Mouse (Mus musculus) kidney, adult 2 months (tissue): ENCODE results near the gene Dgkg. TPM values are rescaled to one million over a fixed set of nuclear protein-coding genes. Genes with fewer than 3 reads are reported as not detected.

Experiments used
- DNase-seq: peaks from one replicate; pipeline ENCODE4 v3.0.0; 2021
- H3K27ac ChIP-seq: fragments of 200-500 bp; 2 replicates; pipeline ENCODE4 v1.5.1; 2012; ENCODE audit warnings: low read depth, low read length, control low read depth, inconsistent platforms; ENCODE audit not compliant: insufficient read depth
- H3K27me3 ChIP-seq: fragments of 200-500 bp; replicated peaks from 2 replicates; pipeline ENCODE4 v1.6.1; 2012; ENCODE audit warnings: mild to moderate bottlenecking, moderate library complexity, low read length, inconsistent platforms; ENCODE audit not compliant: control insufficient read depth, insufficient read depth
- H3K36me3 ChIP-seq: fragments of 200-500 bp; 2 replicates; pipeline ENCODE4 v1.6.1; 2012; ENCODE audit warnings: mild to moderate bottlenecking, moderate library complexity, low read length, inconsistent platforms; ENCODE audit not compliant: control insufficient read depth, insufficient read depth
- H3K4me1 ChIP-seq: fragments of 200-500 bp; 2 replicates; pipeline ENCODE4 v1.6.1; 2011; ENCODE audit warnings: low read length; ENCODE audit not compliant: control insufficient read depth, insufficient read depth
- H3K4me3 ChIP-seq: fragments of 200-500 bp; 2 replicates; pipeline ENCODE4 v1.5.1; 2011; ENCODE audit warnings: mild to moderate bottlenecking, low read depth, low read length, control low read depth; ENCODE audit not compliant: insufficient read depth
- CTCF ChIP-seq: fragments of 200-500 bp; conservative IDR thresholded peaks from 2 replicates; pipeline ENCODE4 v1.5.1; 2011; ENCODE audit warnings: low read depth, mild to moderate bottlenecking, control low read depth, low read length, moderate library complexity, mixed read lengths; ENCODE audit not compliant: insufficient read depth, insufficient read length
- POLR2A ChIP-seq: fragments of 200-500 bp; IDR thresholded peaks from one replicate; pipeline ENCODE4 v1.6.1; 2011; ENCODE audit warnings: low read depth, low read length, control low read depth
- WGBS: fragments of 180-500 bp; shearing (Covaris S2); methylation state at CpG from one replicate; pipeline ENCODE4 v1.1.7; 2018; 5-methylcytosine and 5-hydroxymethylcytosine counted together
- polyA plus RNA-seq: library from polyadenylated mRNA; depleted of rRNA; stranded (reverse); fragments of >200 nt; gene quantifications from 2 replicates; pipeline ENCODE4 v1.2.3, GENCODE M21; 2012

Gene Dgkg
- polyA plus RNA-seq, 1 experiment = 1.2 TPM

GRCm38 (mm10) chr16:22629900-22630299 is 27.1 kb downstream of the Dgkg start:
- WGBS = 81% methylated on average over 4 of the region's 4 CpGs
- H3K27me3 ChIP-seq = no peaks in the 10 kb centered on the region
- no peak overlapping the region for H3K27ac ChIP-seq
- no peaks in the 10 kb centered on the region for H3K4me1 ChIP-seq
- TF ChIP-seq CTCF (no peak), POLR2A (no peak)
- no peaks in the 10 kb centered on the region for H3K36me3 ChIP-seq
- DNase-seq = no peak
- no peak overlapping the region for H3K4me3 ChIP-seq

- no peaks in the 10 kb centered on the region for H3K36me3 ChIP-seq
- H3K27ac ChIP-seq = no peak overlapping the region
- no peak for DNase-seq
- no peaks in the 10 kb centered on the region for H3K27me3 ChIP-seq
- H3K4me1 ChIP-seq = peaks cover 5% of the 10 kb centered on the region; the same call in 1 of the 2 replicates
- TF ChIP-seq CTCF (no peak), POLR2A (no peak)
- no peak overlapping the region for H3K4me3 ChIP-seq
- WGBS = 95% methylated on average over 5 of the region's 5 CpGs
Measured at GRCm38 (mm10) chr16:22625987-22626386, 31.0 kb downstream of the Dgkg start.

- WGBS = 76% methylated on average over 5 of the region's 5 CpGs
- H3K27ac ChIP-seq = no peak overlapping the region
- TF ChIP-seq POLR2A (no peak), CTCF (no peak)
Measured at GRCm38 (mm10) chr16:22625412-22625811, 31.6 kb downstream of the Dgkg start.

GRCm38 (mm10) chr16:22622286-22622685 is 34.7 kb downstream of the Dgkg start:
- H3K4me3 ChIP-seq = no peak overlapping the region
- TF ChIP-seq POLR2A (no peak), CTCF (no peak)
- H3K36me3 ChIP-seq = no peaks in the 10 kb centered on the region
- peak; percentile 90 for DNase-seq
- WGBS = 10% methylated on average over 9 of the region's 9 CpGs
- peaks cover 5% of the 10 kb centered on the region; the same call in 1 of the 2 replicates for H3K4me1 ChIP-seq
- no peaks in the 10 kb centered on the region for H3K27me3 ChIP-seq
- no peak overlapping the region for H3K27ac ChIP-seq

More at GRCm38 (mm10) chr16:22625412-22625811, 31.6 kb downstream of the Dgkg start:
- Histone ChIP-seq H3K4me3 (no peak overlapping the region), H3K27me3 (no peaks in the 10 kb centered on the region), H3K36me3 (no peaks in the 10 kb centered on the region), H3K4me1 (peaks cover 5% of the 10 kb centered on the region; the same call in 1 of the 2 replicates)
- DNase-seq = no peak

GRCm38 (mm10) chr16:22621299-22621920 is 35.6 kb downstream of the Dgkg start:
- TF ChIP-seq CTCF (no peak), POLR2A (no peak)
- 67% methylated on average over 13 of the region's 13 CpGs for WGBS
- Histone ChIP-seq H3K27me3 (no peaks in the 10 kb centered on the region), H3K4me1 (peaks cover 5% of the 10 kb centered on the region; the same call in 1 of the 2 replicates), H3K36me3 (no peaks in the 10 kb centered on the region), H3K27ac (no peak overlapping the region), H3K4me3 (no peak overlapping the region)
- peak; percentile 24 for DNase-seq

- DNase-seq = no peak
- no peak for TF ChIP-seq POLR2A
- TF ChIP-seq CTCF = no peak
- H3K27ac ChIP-seq = no peak overlapping the region
- no peak overlapping the region for H3K4me3 ChIP-seq
- WGBS = 70% methylated on average over 8 of the region's 8 CpGs
- H3K4me1 ChIP-seq = peaks cover 5% of the 10 kb centered on the region; the same call in 1 of the 2 replicates
- H3K27me3 ChIP-seq = no peaks in the 10 kb centered on the region
- H3K36me3 ChIP-seq = no peaks in the 10 kb centered on the region
Measured at GRCm38 (mm10) chr16:22618424-22619056, 38.5 kb downstream of the Dgkg start.

GRCm38 (mm10) chr16:22615805-22616204 is 41.2 kb downstream of the Dgkg start:
- Histone ChIP-seq H3K27ac (no peak overlapping the region), H3K36me3 (no peaks in the 10 kb centered on the region), H3K4me3 (no peak overlapping the region), H3K27me3 (no peaks in the 10 kb centered on the region), H3K4me1 (no peaks in the 10 kb centered on the region)
- no peak for DNase-seq
- no peak for TF ChIP-seq POLR2A
- TF ChIP-seq CTCF = no peak
- 72% methylated on average over 4 of the region's 4 CpGs for WGBS
